Mouse (Mus musculus) kidney, postnatal 0 days (tissue): Measurements from ENCODE around the gene Ankle2. TPM values are rescaled to one million over a fixed set of nuclear protein-coding genes. Genes with fewer than 3 reads are reported as not detected.

Experiments
- ATAC-seq: fragments of 200-750 bp; cut with Nextera tagmentation; replicated peaks from 2 replicates; pipeline ENCODE4 v1.8.0; 2017; ENCODE audit warnings: low read depth, moderate number of reproducible peaks, moderate TSS enrichment, moderate library complexity; ENCODE audit not compliant: low FRiP score
- DNase-seq: peaks from one replicate; pipeline ENCODE4 v3.0.0-alpha.2; 2016; ENCODE audit warnings: low spot score
- H3K27ac ChIP-seq: fragments of 300-500 bp; sonication (generic); 2 replicates; pipeline ENCODE4 v1.5.1; 2014; ENCODE audit warnings: mild to moderate bottlenecking
- H3K27me3 ChIP-seq: fragments of 300-500 bp; sonication (generic); 2 replicates; pipeline ENCODE4 v1.6.1; 2014; ENCODE audit warnings: low read length, mixed read lengths; ENCODE audit not compliant: insufficient read depth
- H3K36me3 ChIP-seq: fragments of 300-500 bp; sonication (generic); 2 replicates; pipeline ENCODE4 v1.6.1; 2014; ENCODE audit warnings: low read length, mixed read lengths; ENCODE audit not compliant: insufficient read depth
- H3K4me1 ChIP-seq: fragments of 300-500 bp; sonication (generic); replicated peaks from 2 replicates; pipeline ENCODE4 v1.6.1; 2014; ENCODE audit warnings: antibody characterized with exemption, low read length, mixed read lengths; ENCODE audit not compliant: insufficient read depth
- H3K4me2 ChIP-seq: fragments of 300-500 bp; sonication (generic); 2 replicates; pipeline ENCODE4 v1.6.1; 2014; ENCODE audit warnings: mild to moderate bottlenecking, low read length, moderate library complexity, mixed read lengths
- H3K4me3 ChIP-seq: fragments of 300-500 bp; sonication (generic); replicated peaks from 2 replicates; pipeline ENCODE4 v1.5.1; 2014; ENCODE audit warnings: low read depth, low read length
- H3K9ac ChIP-seq: fragments of 300-500 bp; sonication (generic); 2 replicates; pipeline ENCODE4 v1.6.1; 2014; ENCODE audit warnings: low read depth, low read length
- H3K9me3 ChIP-seq: fragments of 300-500 bp; sonication (generic); replicated peaks from 2 replicates; pipeline ENCODE4 v1.6.1; 2016; ENCODE audit warnings: low read length, inconsistent platforms, mixed read lengths
- CTCF ChIP-seq: IDR thresholded peaks from 2 replicates; pipeline ENCODE4 v1.5.1; 2016; ENCODE audit warnings: antibody characterized with exemption, low read depth, mild to moderate bottlenecking, moderate library complexity
- WGBS: fragments of 180-500 bp; shearing (Covaris S2); extraction: QIAGEN DNeasy Blood & Tissue Kit; methylation state at CpG from one replicate; pipeline ENCODE4 v1.1.7; 2014; 5-methylcytosine and 5-hydroxymethylcytosine counted together
- polyA plus RNA-seq: library from polyadenylated mRNA; unstranded; fragments of >200 nt; fragmentation: Nextera tagmentation; extraction: Ambion mirVana; gene quantifications from 2 replicates; pipeline ENCODE4 v1.2.1, GENCODE M21; 2015

Ankle2 gene
- polyA plus RNA-seq, 1 experiment from 2014 or later, result 23.3 TPM

GRCm38 (mm10) chr5:110285770-110286445 is 55.1 kb downstream of the Ankle2 start, which contains the start of the genes Pxmp2 and Pole:
Gene Pxmp2, minus strand, starts transcription at chr5:110286186.
Gene Pole, plus strand, starts transcription at chr5:110286306.
- Histone ChIP-seq H3K36me3 (no peaks in the 10 kb centered on the region), H3K4me2 (peak within 1 kb of the TSS; percentile 98), H3K27me3 (no peaks in the 10 kb centered on the region), H3K9ac (peak within 1 kb of the TSS; percentile 85), H3K27ac (peak within 1 kb of the TSS; percentile 67), H3K4me1 (peaks cover 9% of the 10 kb centered on the region; the same call in 1 of the 2 replicates), H3K9me3 (no peaks in the 10 kb centered on the region), H3K4me3 (peak within 1 kb of the TSS; percentile 69)
- WGBS, result under 1% methylated on average over 61 of the region's 64 CpGs
- DNase-seq, result peak; percentile 97
- ATAC-seq, result peak; percentile 99
- no peak for TF ChIP-seq CTCF

- H3K4me1 ChIP-seq, result peaks cover 9% of the 10 kb centered on the region; the same call in 1 of the 2 replicates
- ATAC-seq, result no peak
- H3K9ac ChIP-seq, result peak overlapping the region; percentile 85
- H3K4me3 ChIP-seq, result peak overlapping the region; percentile 69
- no peaks in the 10 kb centered on the region for H3K27me3 ChIP-seq
- peak overlapping the region; percentile 98 for H3K4me2 ChIP-seq
- 0 out of 2 replicates have a peak overlapping the region, but pooled peaks have one; percentile 64 for H3K27ac ChIP-seq
- peaks cover 1% of the 10 kb centered on the region; the same call in 1 of the 2 replicates for H3K36me3 ChIP-seq
- DNase-seq, result peak; percentile 32
- WGBS, result 2% methylated on average over 30 of the region's 31 CpGs
- TF ChIP-seq CTCF, result no peak
- H3K9me3 ChIP-seq, result no peaks in the 10 kb centered on the region
These were observed 55.8 kb downstream of the Ankle2 start for GRCm38 (mm10) chr5:110286446-110287083.

GRCm38 (mm10) chr5:110287084-110287475 is 56.3 kb downstream of the Ankle2 start:
- peaks cover 9% of the 10 kb centered on the region; the same call in 1 of the 2 replicates for H3K4me1 ChIP-seq
- no peaks in the 10 kb centered on the region for H3K27me3 ChIP-seq
- ATAC-seq, result no peak
- H3K4me3 ChIP-seq, result peak overlapping the region; percentile 69; the same call in 1 of the 2 replicates
- H3K4me2 ChIP-seq, result peak overlapping the region; percentile 29; the same call in 1 of the 2 replicates
- no peak for TF ChIP-seq CTCF
- H3K36me3 ChIP-seq, result peaks cover 3% of the 10 kb centered on the region; the same call in 1 of the 2 replicates
- no peaks in the 10 kb centered on the region for H3K9me3 ChIP-seq
- H3K9ac ChIP-seq, result no peak overlapping the region
- no peak overlapping the region for H3K27ac ChIP-seq
- DNase-seq, result no peak
- WGBS, result 63% methylated on average over 2 of the region's 2 CpGs

GRCm38 (mm10) chr5:110291649-110292048 is 60.8 kb downstream of the Ankle2 start:
- 97% methylated on average over 1 of the region's 1 CpGs for WGBS

GRCm38 (mm10) chr5:110296637-110297036 is 65.8 kb downstream of the Ankle2 start:
- H3K4me1 ChIP-seq, result no peaks in the 10 kb centered on the region
- no peak overlapping the region for H3K27ac ChIP-seq
- DNase-seq (no peak), ATAC-seq (no peak)
- H3K4me3 ChIP-seq, result no peak overlapping the region
- no peak overlapping the region for H3K4me2 ChIP-seq
- peaks cover 29% of the 10 kb centered on the region; the same call in 1 of the 2 replicates for H3K36me3 ChIP-seq
- H3K9me3 ChIP-seq, result no peaks in the 10 kb centered on the region
- no peaks in the 10 kb centered on the region for H3K27me3 ChIP-seq
- H3K9ac ChIP-seq, result no peak overlapping the region
- WGBS, result 81% methylated on average over 1 of the region's 1 CpGs
- no peak for TF ChIP-seq CTCF

More at GRCm38 (mm10) chr5:110291649-110292048, 60.8 kb downstream of the Ankle2 start:
- TF ChIP-seq CTCF, result no peak
- no peak overlapping the region for H3K27ac ChIP-seq
- DNase-seq (no peak), ATAC-seq (no peak)
- no peak overlapping the region for H3K4me2 ChIP-seq
- no peaks in the 10 kb centered on the region for H3K4me1 ChIP-seq
- H3K9ac ChIP-seq, result no peak overlapping the region
- H3K36me3 ChIP-seq, result peaks cover 12% of the 10 kb centered on the region; the same call in 1 of the 2 replicates
- H3K9me3 ChIP-seq, result no peaks in the 10 kb centered on the region
- H3K27me3 ChIP-seq, result no peaks in the 10 kb centered on the region
- H3K4me3 ChIP-seq, result no peak overlapping the region

GRCm38 (mm10) chr5:110300591-110300990 is 69.8 kb downstream of the Ankle2 start:
- Histone ChIP-seq H3K4me1 (no peaks in the 10 kb centered on the region), H3K27ac (no peak overlapping the region), H3K4me2 (no peak overlapping the region), H3K36me3 (peaks cover 40% of the 10 kb centered on the region), H3K4me3 (no peak overlapping the region), H3K27me3 (no peaks in the 10 kb centered on the region), H3K9ac (no peak overlapping the region), H3K9me3 (no peaks in the 10 kb centered on the region)
- DNase-seq, result no peak
- no peak for ATAC-seq
- WGBS, result 95% methylated on average over 2 of the region's 2 CpGs
- TF ChIP-seq CTCF, result no peak

Other genes starting within 250 kb of the Ankle2 start
- 22.2 and 25.7 TPM in 2 replicates for gene Zfp932, start 234.5 kb upstream of the Ankle2 start, polyA plus RNA-seq
- 2.7 and 3.0 TPM in 2 replicates for gene Gm17655, start 158.5 kb upstream of the Ankle2 start, polyA plus RNA-seq
- 0.91 and 1.0 TPM in 2 replicates for gene Gm35315, start 136.6 kb upstream of the Ankle2 start, polyA plus RNA-seq
- gene Plcxd1, start 131.0 kb upstream of the Ankle2 start, polyA plus RNA-seq, result 1.3 and 1.6 TPM in 2 replicates
- gene Gtpbp6, start 122.8 kb upstream of the Ankle2 start, polyA plus RNA-seq, result 26.4 and 28.3 TPM in 2 replicates
- 4.8 and 4.9 TPM in 2 replicates for gene Zfp605, start 120.9 kb upstream of the Ankle2 start, polyA plus RNA-seq
- 29.5 and 30.5 TPM in 2 replicates for gene Chfr, start 95.2 kb upstream of the Ankle2 start, polyA plus RNA-seq
- 9.8 and 11.1 TPM in 2 replicates for gene Golga3, start 54.3 kb upstream of the Ankle2 start, polyA plus RNA-seq
- gene Pgam5, start 38.9 kb downstream of the Ankle2 start, polyA plus RNA-seq, result 47.8 and 51.7 TPM in 2 replicates
- gene Pxmp2, start 55.2 kb downstream of the Ankle2 start, polyA plus RNA-seq, result 54.0 and 57.6 TPM in 2 replicates
- 11.1 and 13.7 TPM in 2 replicates for gene Pole, start 55.3 kb downstream of the Ankle2 start, polyA plus RNA-seq
- 0.57 and 0.64 TPM in 2 replicates for gene P2rx2, start 112.2 kb downstream of the Ankle2 start, polyA plus RNA-seq
- gene Lrcol1, start 113.7 kb downstream of the Ankle2 start, polyA plus RNA-seq, result not detected in 2 replicates
- 11.8 and 14.0 TPM in 2 replicates for gene Fbrsl1, start 217.5 kb downstream of the Ankle2 start, polyA plus RNA-seq